Mouse (Mus musculus) small intestine, adult 2 months (tissue): ENCODE measurements around the gene Akap8.

Experiments
- CTCF ChIP-seq: fragments of 200-500 bp; IDR thresholded peaks from 2 replicates; pipeline ENCODE4 v1.5.1; 2012; ENCODE audit warnings: low read depth, mild to moderate bottlenecking, control low read depth, inconsistent platforms, low read length, moderate library complexity, mixed read lengths; ENCODE audit not compliant: insufficient replicate concordance, insufficient read length; ENCODE audit errors: extremely low read depth
- POLR2A ChIP-seq: fragments of 200-500 bp; IDR thresholded peaks from 2 replicates; pipeline ENCODE4 v1.6.1; 2012; ENCODE audit warnings: low read depth, mild to moderate bottlenecking, control low read depth, inconsistent platforms, low read length, moderate library complexity

DNA sequence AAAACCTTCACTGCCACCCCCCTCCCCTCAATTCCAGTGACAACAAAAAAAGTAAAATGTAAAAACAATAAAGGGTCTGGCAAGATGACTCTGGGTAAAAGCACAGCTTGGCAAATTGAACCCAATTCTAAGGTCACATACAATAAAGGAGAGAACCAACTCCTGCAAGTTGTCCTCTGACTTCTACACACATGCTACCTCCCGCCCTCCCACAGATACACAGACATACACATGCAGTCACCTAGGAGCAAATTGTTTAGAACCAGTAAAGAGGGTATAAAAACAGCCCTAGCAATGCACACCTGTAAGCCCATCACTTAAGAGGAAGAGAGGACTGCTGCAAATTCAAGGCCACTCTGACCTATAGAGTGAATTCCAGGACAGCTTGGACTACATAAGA is 1.8 kb upstream of the Akap8 start:
- TF ChIP-seq CTCF: no peak
- TF ChIP-seq POLR2A: no peak
